Mouse (Mus musculus) neural tube, embryonic 15.5 days (tissue): Measurements from ENCODE around the gene Micu1. TPM values are rescaled to one million over a fixed set of nuclear protein-coding genes. Genes with fewer than 3 reads are reported as not detected.

Experiments used
- ATAC-seq: fragments of 200-750 bp; cut with Nextera tagmentation; 2 replicates; pipeline ENCODE4 v1.8.0; 2017; ENCODE audit warnings: mild to moderate bottlenecking, moderate TSS enrichment, moderate library complexity; ENCODE audit not compliant: low FRiP score
- H3K27ac ChIP-seq: fragments of 300-500 bp; sonication (generic); replicated peaks from 2 replicates; pipeline ENCODE4 v1.5.1; 2015; ENCODE audit warnings: mild to moderate bottlenecking, inconsistent platforms
- H3K27me3 ChIP-seq: fragments of 300-500 bp; sonication (generic); replicated peaks from 2 replicates; pipeline ENCODE4 v1.6.1; 2015; ENCODE audit warnings: inconsistent platforms
- H3K36me3 ChIP-seq: fragments of 300-500 bp; sonication (generic); 2 replicates; pipeline ENCODE4 v1.6.1; 2015; ENCODE audit warnings: inconsistent platforms
- H3K4me1 ChIP-seq: fragments of 300-500 bp; sonication (generic); 2 replicates; pipeline ENCODE4 v1.6.1; 2015; ENCODE audit warnings: inconsistent platforms
- H3K4me2 ChIP-seq: fragments of 300-500 bp; sonication (generic); 2 replicates; pipeline ENCODE4 v1.6.1; 2015; ENCODE audit warnings: inconsistent platforms, mild to moderate bottlenecking, moderate library complexity
- H3K4me3 ChIP-seq: fragments of 300-500 bp; sonication (generic); replicated peaks from 2 replicates; pipeline ENCODE4 v1.5.1; 2015; ENCODE audit warnings: mild to moderate bottlenecking, inconsistent platforms
- H3K9ac ChIP-seq: fragments of 300-500 bp; sonication (generic); replicated peaks from 2 replicates; pipeline ENCODE4 v1.6.1; 2015; ENCODE audit warnings: mild to moderate bottlenecking, inconsistent platforms
- H3K9me3 ChIP-seq: fragments of 300-500 bp; sonication (generic); replicated peaks from 2 replicates; pipeline ENCODE4 v1.6.1; 2016; ENCODE audit warnings: inconsistent platforms
- WGBS: fragments of 180-500 bp; shearing (Covaris S2); methylation state at CpG from one replicate; pipeline ENCODE4 v1.1.7; 2015; ENCODE audit warnings: mixed read lengths; 5-methylcytosine and 5-hydroxymethylcytosine counted together
- polyA plus RNA-seq: library from polyadenylated mRNA; unstranded; fragments of >200 nt; fragmentation: Nextera tagmentation; extraction: Ambion mirVana; gene quantifications from 2 replicates; pipeline ENCODE4 v1.2.1, GENCODE M21; 2015

Micu1 gene
- polyA plus RNA-seq, 1 experiment from 2014 or later, result 92.6 TPM

DNA sequence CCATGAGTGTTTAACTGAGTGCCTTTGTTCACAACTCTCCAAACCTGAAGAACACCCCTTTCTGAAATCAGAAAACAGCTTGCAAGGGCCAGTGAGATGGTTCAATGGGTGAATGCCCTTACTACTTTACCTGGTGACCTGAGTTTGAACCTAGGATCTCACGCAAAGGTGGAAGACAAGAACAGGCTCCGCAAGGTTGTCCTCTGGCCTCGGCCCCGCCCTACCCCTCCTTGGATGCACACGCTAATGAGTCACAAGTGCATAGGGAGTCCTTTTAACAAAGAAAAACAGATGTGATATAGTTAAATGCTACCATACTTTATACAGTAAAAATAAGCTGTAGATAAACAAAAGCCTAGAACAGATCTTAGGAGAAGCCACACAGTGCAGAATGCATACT, 135.2 kb downstream of the Micu1 start:
- Histone ChIP-seq H3K4me1 (no peaks in the 10 kb centered on the region), H3K36me3 (0 out of 2 replicates have a peak, but pooled peaks cover 8% of the 10 kb centered on the region), H3K27me3 (no peaks in the 10 kb centered on the region), H3K9me3 (no peaks in the 10 kb centered on the region), H3K27ac (no peak overlapping the region), H3K4me2 (no peak overlapping the region), H3K4me3 (no peak overlapping the region), H3K9ac (no peak overlapping the region)
- no peak for ATAC-seq
- 96% methylated on average over 5 of the region's 5 CpGs for WGBS

DNA sequence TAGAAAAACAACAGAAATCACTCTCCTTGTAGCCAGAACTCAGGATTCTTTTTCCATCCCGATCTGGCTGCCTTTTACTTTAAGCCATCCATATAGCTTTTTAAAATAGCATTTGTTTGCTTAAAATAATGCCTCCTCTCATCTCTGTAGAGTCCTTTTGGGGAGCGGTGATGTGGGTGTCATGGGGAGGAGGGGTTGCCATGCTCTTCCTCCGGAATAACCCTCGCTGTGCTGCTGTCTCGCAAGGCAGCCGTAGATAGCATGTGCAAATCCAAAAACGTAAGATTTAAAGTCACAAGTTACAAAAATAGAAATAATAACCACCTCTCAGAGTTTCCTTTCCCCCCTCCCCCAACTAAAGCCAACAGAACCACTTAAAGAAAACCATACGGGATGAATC, 139.2 kb downstream of the Micu1 start:
- H3K36me3 ChIP-seq, result 0 out of 2 replicates have a peak, but pooled peaks cover 3% of the 10 kb centered on the region
- H3K27ac ChIP-seq, result no peak overlapping the region
- no peaks in the 10 kb centered on the region for H3K27me3 ChIP-seq
- no peaks in the 10 kb centered on the region for H3K9me3 ChIP-seq
- 96% methylated on average over 8 of the region's 8 CpGs for WGBS
- no peak overlapping the region for H3K9ac ChIP-seq
- H3K4me2 ChIP-seq, result no peak overlapping the region
- no peak overlapping the region for H3K4me3 ChIP-seq
- no peak for ATAC-seq
- H3K4me1 ChIP-seq, result peaks cover 23% of the 10 kb centered on the region

DNA sequence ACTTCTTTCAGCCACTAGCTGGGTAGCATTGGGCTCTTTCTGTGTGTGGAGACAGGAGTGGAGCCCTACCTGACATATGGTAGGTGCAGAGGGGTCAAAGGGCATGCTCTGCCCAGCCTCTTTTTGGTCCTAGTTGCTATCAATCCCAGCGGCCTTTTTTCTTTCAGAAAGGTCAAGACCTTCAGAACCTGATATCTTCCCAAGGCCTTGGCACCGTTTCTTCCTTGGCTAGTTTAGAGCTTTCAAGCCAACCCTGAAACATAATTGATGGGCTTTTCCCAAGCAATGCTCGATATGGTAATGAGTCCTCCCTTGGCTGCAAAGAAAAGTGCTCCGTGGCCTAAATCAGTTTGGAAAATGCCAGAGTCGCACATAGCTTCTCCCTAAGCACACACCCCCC, 140.8 kb downstream of the Micu1 start:
- H3K9ac ChIP-seq, result no peak overlapping the region
- peaks cover 23% of the 10 kb centered on the region for H3K4me1 ChIP-seq
- 18% methylated on average over 5 of the region's 5 CpGs for WGBS
- H3K27me3 ChIP-seq, result no peaks in the 10 kb centered on the region
- ATAC-seq, result no peak
- H3K36me3 ChIP-seq, result 0 out of 2 replicates have a peak, but pooled peaks cover 3% of the 10 kb centered on the region
- no peak overlapping the region for H3K27ac ChIP-seq
- no peak overlapping the region for H3K4me2 ChIP-seq
- H3K4me3 ChIP-seq, result no peak overlapping the region
- H3K9me3 ChIP-seq, result no peaks in the 10 kb centered on the region

DNA sequence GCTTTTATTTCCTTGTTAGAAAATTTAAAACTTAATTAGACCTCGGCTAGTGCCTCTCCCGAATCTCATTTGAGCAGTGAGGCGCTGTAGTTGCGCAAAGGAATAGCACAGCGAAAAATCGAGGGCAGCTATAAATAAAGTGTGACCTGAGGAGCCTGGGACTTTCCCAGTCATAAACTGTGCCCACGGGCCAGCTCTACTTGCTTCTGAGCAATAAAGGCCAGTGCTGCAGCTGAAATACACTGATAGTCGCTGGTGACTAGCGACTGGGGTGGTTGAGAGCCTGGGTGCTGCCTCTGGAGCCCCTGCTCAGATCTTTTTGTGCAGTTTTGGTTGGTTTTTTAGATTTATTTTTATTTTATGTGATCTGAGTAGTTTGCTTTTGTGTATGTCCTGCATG, 142.4 kb downstream of the Micu1 start:
- no peak overlapping the region for H3K9ac ChIP-seq
- H3K4me3 ChIP-seq, result no peak overlapping the region
- no peaks in the 10 kb centered on the region for H3K9me3 ChIP-seq
- no peak overlapping the region for H3K4me2 ChIP-seq
- H3K36me3 ChIP-seq, result 0 out of 2 replicates have a peak, but pooled peaks cover 3% of the 10 kb centered on the region
- 0 out of 2 replicates have a peak, but pooled peaks have one; percentile 28 for ATAC-seq
- peaks cover 26% of the 10 kb centered on the region for H3K4me1 ChIP-seq
- H3K27ac ChIP-seq, result no peak overlapping the region
- WGBS, result 44% methylated on average over 9 of the region's 9 CpGs
- H3K27me3 ChIP-seq, result no peaks in the 10 kb centered on the region

DNA sequence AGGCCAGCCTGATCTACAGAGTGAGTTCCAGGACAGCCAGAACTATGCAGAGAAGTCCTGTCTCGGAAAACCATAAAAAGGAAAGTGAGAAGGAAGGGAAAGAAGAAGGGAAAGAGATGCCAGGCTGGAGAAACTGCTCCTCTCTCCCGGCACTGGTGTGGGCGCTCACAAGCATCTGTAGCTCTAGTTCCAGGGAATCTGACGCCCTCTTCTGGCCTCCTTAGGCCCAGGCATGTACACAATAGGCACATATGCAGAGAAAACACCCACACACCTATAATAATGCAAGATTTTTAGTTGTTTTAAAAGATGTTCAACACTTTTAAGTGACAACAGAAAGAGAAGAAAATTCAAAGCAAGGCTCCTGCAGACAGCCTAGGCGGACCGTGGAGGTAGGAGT, 144.1 kb downstream of the Micu1 start:
- WGBS, result 79% methylated on average over 6 of the region's 6 CpGs

DNA sequence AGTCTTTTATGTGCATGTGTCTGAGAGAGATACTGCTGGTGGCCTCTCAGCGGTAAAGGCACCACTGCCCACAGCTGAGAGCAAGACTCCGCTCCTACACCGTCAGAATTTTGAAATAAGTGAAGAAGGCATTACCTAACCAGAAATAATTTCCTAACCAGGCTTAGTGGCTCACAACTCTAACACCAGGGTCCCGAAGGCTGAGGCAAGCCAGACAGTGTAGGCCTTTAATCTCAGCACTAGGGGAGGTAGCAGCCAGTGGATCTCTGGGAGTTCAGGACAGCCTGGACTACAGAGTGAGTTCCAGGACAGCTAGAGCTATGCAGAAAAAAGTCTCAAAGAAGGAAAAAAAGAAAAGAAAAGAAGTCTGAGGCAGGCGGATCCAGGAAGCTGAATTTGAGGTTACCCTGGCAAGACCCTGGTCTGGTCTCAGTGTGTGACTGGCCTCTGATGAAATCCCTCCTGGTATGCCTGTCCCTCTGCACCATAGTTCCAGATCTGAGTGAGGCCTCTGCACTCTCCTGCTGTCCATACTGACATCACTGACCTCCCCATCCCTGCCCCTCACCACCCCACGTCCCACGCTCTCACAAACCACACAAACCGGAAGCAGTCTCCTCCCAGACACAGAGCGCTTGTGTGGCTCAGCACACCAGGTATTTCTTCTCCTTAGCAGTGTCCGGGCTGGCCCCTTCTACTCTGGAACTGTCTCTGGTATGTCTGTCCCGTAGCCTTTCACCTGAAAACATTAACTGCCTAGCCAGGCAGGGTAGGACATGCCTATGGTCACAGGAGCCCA, 146.0 kb downstream of the Micu1 start:
- no peak overlapping the region for H3K4me2 ChIP-seq
- 86% methylated on average over 11 of the region's 11 CpGs for WGBS
- no peak overlapping the region for H3K9ac ChIP-seq
- no peak for ATAC-seq
- no peaks in the 10 kb centered on the region for H3K36me3 ChIP-seq
- peaks cover 21% of the 10 kb centered on the region for H3K4me1 ChIP-seq
- no peaks in the 10 kb centered on the region for H3K9me3 ChIP-seq
- no peaks in the 10 kb centered on the region for H3K27me3 ChIP-seq
- no peak overlapping the region for H3K27ac ChIP-seq
- no peak overlapping the region for H3K4me3 ChIP-seq

More for the DNA sequence above, 144.1 kb downstream of the Micu1 start:
- Histone ChIP-seq H3K4me1 (peaks cover 26% of the 10 kb centered on the region), H3K27ac (no peak overlapping the region), H3K27me3 (no peaks in the 10 kb centered on the region), H3K4me2 (no peak overlapping the region), H3K9me3 (no peaks in the 10 kb centered on the region), H3K36me3 (0 out of 2 replicates have a peak, but pooled peaks cover 3% of the 10 kb centered on the region), H3K4me3 (no peak overlapping the region), H3K9ac (no peak overlapping the region)
- ATAC-seq, result no peak

DNA sequence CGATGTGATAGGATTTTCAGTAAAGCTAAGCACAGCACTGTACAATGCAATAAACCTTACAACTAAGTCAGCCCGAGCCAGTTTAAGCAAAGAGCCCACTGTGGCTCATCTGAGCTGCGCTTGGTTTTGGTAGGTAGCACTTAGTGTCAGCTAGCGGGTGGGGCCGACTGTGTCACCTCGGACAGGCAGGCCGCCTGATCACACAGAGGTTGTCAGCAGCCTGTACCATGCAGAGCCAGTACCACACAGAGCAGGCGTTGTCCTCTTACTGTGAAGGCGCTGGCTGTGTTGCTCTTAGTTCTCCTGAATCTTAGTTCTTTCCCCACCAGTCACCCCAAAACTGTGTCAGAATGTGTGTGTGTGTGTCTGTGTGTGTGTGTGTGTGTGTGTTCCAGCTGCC, 146.7 kb downstream of the Micu1 start:
- no peak overlapping the region for H3K4me3 ChIP-seq
- no peaks in the 10 kb centered on the region for H3K36me3 ChIP-seq
- H3K4me1 ChIP-seq, result peaks cover 15% of the 10 kb centered on the region
- H3K27ac ChIP-seq, result no peak overlapping the region
- ATAC-seq, result no peak
- H3K9ac ChIP-seq, result no peak overlapping the region
- 74% methylated on average over 9 of the region's 9 CpGs for WGBS
- no peak overlapping the region for H3K4me2 ChIP-seq
- H3K27me3 ChIP-seq, result no peaks in the 10 kb centered on the region
- no peaks in the 10 kb centered on the region for H3K9me3 ChIP-seq

DNA sequence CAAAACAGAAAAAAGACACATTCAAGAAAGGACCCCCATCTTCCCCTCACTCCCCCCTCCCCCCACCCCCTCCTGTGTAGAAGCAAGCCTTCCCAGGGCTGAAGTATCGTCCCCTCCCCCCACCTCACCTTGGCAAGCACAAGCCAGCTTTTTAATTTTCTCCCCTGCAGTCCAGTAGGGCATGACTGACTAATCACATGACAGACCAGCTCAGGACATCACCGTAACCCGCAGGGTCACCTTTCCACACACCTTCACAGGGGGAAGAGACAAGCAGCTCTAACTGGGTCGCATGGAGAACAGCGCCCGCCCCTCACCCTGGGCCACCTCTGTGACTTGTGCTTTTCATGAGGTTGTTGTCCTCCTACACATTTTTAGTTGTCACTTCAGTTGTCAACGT, 147.1 kb downstream of the Micu1 start:
- Histone ChIP-seq H3K9me3 (no peaks in the 10 kb centered on the region), H3K27me3 (no peaks in the 10 kb centered on the region), H3K9ac (no peak overlapping the region), H3K4me2 (no peak overlapping the region), H3K4me3 (no peak overlapping the region), H3K27ac (no peak overlapping the region), H3K4me1 (peaks cover 11% of the 10 kb centered on the region), H3K36me3 (no peaks in the 10 kb centered on the region)
- 88% methylated on average over 7 of the region's 7 CpGs for WGBS
- ATAC-seq, result no peak

DNA sequence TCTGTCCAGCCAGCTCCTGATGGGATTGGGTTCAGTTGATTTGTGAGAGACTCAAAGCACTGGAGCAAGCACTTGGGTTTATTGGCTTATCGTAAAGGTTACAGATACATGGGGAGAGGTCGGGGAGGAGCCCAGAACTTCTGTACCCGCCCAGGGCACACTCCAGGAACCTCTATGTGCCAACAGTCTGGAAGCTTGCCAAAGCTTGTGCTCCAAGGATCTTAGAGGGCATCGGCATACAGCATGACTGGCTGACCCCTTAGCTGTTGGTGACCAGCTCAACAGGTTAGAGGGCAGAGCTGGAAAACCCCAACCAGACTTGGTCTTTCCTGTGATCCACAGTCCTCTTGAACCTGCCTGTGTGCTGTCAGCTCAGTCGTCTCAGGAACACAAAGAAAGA, 154.9 kb downstream of the Micu1 start:
- H3K9me3 ChIP-seq, result no peaks in the 10 kb centered on the region
- no peak overlapping the region for H3K9ac ChIP-seq
- H3K27me3 ChIP-seq, result no peaks in the 10 kb centered on the region
- no peak for ATAC-seq
- 73% methylated on average over 5 of the region's 5 CpGs for WGBS
- no peak overlapping the region for H3K4me2 ChIP-seq
- no peaks in the 10 kb centered on the region for H3K36me3 ChIP-seq
- H3K4me3 ChIP-seq, result no peak overlapping the region
- peaks cover 13% of the 10 kb centered on the region; the same call in 1 of the 2 replicates for H3K4me1 ChIP-seq
- H3K27ac ChIP-seq, result no peak overlapping the region

DNA sequence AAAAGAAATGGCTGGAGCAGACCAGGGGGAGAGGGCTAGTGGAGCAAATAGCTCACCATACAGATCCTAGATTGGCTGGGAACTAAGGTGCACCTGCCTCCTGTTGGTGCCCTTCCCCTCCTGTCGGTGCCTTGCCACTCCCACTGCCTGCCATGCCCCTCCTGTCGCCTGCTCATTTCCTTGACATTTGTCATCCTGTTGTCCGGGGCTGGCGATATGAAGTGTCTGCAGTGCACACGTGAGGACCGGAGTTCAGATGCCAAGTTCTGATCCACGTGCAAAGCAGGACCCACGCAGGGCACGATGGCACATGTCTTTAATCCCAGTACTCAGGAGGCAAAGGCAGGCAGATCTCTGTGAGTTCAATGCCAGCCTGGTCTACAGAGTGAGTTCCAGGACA, 158.4 kb downstream of the Micu1 start:
- Histone ChIP-seq H3K27ac (no peak overlapping the region), H3K4me1 (peaks cover 30% of the 10 kb centered on the region), H3K36me3 (no peaks in the 10 kb centered on the region), H3K9ac (no peak overlapping the region), H3K27me3 (no peaks in the 10 kb centered on the region), H3K4me2 (no peak overlapping the region), H3K9me3 (no peaks in the 10 kb centered on the region), H3K4me3 (no peak overlapping the region)
- ATAC-seq, result no peak
- WGBS, result 78% methylated on average over 9 of the region's 9 CpGs

DNA sequence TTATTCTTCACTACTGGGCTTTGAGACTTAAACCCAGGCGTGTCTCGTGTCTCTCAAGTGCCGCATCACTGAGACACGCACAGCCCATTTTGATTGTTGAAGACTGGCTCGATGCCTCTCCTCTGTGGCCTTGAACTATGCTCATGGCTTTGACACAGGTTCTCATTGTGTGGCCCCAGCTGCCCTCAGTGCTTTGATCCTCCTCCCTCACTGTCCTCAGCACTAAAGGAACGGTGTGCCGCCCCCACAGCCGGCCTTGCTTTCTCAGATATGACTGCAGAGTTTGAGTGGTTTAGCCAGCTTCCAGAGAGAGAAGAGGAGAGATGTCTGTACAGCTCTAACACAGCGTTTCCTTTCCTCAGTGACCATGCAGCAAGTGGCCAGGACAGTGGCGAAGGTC, 158.9 kb downstream of the Micu1 start:
- no peak for ATAC-seq
- Histone ChIP-seq H3K9me3 (no peaks in the 10 kb centered on the region), H3K4me1 (peaks cover 30% of the 10 kb centered on the region), H3K27me3 (no peaks in the 10 kb centered on the region), H3K36me3 (no peaks in the 10 kb centered on the region), H3K27ac (no peak overlapping the region), H3K4me3 (no peak overlapping the region), H3K9ac (no peak overlapping the region), H3K4me2 (no peak overlapping the region)
- 84% methylated on average over 10 of the region's 10 CpGs for WGBS

DNA sequence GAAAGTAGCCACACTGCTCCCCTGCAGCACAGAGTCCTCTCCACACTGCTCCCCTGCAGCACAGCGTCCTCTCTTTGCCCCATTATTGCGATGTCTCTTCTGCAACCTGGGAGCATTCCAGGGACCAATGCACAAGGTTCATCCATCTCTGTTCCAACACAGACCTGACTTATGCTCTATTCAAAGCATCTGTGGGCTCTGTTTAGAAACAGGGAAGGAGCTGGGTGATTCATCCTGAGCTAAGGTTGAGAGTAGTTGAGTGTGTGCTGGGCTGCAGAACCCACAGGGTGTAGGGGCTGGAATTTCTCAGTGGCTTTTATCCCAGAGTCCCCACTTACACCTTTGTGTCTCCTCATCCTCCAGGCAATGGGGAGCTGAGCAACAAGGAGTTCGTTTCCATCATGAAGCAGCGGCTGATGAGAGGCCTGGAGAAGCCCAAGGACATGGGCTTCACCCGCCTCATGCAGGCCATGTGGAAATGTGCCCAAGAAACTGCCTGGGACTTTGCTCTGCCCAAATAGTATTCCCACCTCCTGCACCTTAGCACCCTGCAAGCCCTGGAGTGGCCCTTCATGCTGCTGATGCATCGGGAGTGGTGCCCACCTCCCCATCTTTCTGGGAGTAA, 160.7 kb downstream of the Micu1 start:
- peaks cover 30% of the 10 kb centered on the region for H3K4me1 ChIP-seq
- no peaks in the 10 kb centered on the region for H3K27me3 ChIP-seq
- WGBS, result 91% methylated on average over 6 of the region's 6 CpGs
- ATAC-seq, result no peak
- no peak overlapping the region for H3K4me2 ChIP-seq
- H3K27ac ChIP-seq, result no peak overlapping the region
- no peak overlapping the region for H3K9ac ChIP-seq
- H3K36me3 ChIP-seq, result no peaks in the 10 kb centered on the region
- H3K9me3 ChIP-seq, result no peaks in the 10 kb centered on the region
- no peak overlapping the region for H3K4me3 ChIP-seq
